In genomic region chr17:85618359-85619112, GRCm38 (mm10) we compare ENCODE assay signal across 11 mouse cellular contexts. TPM values are rescaled to one million over a fixed set of nuclear protein-coding genes. Genes with fewer than 3 reads are reported as not detected.
A peak's percentile ranks its signal among the peaks of the same experiment; 100 is the strongest.
DNase-seq lines count a peak whose midpoint lies in the region; ATAC-seq and TF ChIP-seq lines count a peak whose summit lies in the region.
"Had no signal": no experiment of that assay in that cellular context is flagged by ENCODE, and none has a peak within 500 bp of the region (broad histone marks: within the 10 kb centered on the region; RNA-seq: fewer than 3 reads in every experiment).

No protein-coding gene starts in this region.

- no peaks in the 10 kb centered on the region for H3K9me3 ChIP-seq in kidney, postnatal 0 days (replicated peaks; ENCODE audit: low read length)
- H3K9me3 ChIP-seq in intestine, embryonic 14.5 days (ENCODE audit: control insufficient read depth, low read length) = no peaks in the 10 kb centered on the region
- H3K9me3 ChIP-seq in neural tube, embryonic 15.5 days (replicated peaks) = no peaks in the 10 kb centered on the region

- no peaks in the 10 kb centered on the region for H3K36me3 ChIP-seq in kidney, postnatal 0 days (ENCODE audit: insufficient read depth, low read length)
- no peaks in the 10 kb centered on the region for H3K36me3 ChIP-seq in intestine, embryonic 14.5 days (ENCODE audit: control insufficient read depth, insufficient read depth, low read length)
- H3K36me3 ChIP-seq in neural tube, embryonic 15.5 days = no peaks in the 10 kb centered on the region

- no peak overlapping the region for H3K9ac ChIP-seq in kidney, postnatal 0 days (ENCODE audit: low read depth, low read length)
- H3K9ac ChIP-seq in intestine, embryonic 14.5 days (ENCODE audit: low read length) = no peak overlapping the region
- no peak overlapping the region for H3K9ac ChIP-seq in neural tube, embryonic 15.5 days (replicated peaks)
- H3K9ac ChIP-seq: liver, embryonic 14.5 days had no signal

- TF ChIP-seq CTCF in kidney, postnatal 0 days (IDR thresholded peaks at IDR 0.05; ENCODE audit: low read depth) = no peak
- no peak for TF ChIP-seq CTCF in embryonic fibroblast, embryonic 13.5 days (IDR thresholded peaks at IDR 0.05; ENCODE audit: borderline replicate concordance, insufficient read depth, low read length)

- ATAC-seq in kidney, postnatal 0 days (replicated peaks; ENCODE audit: low FRiP score, low read depth) = no peak
- ATAC-seq in intestine, embryonic 14.5 days (replicated peaks; ENCODE audit: low FRiP score, low TSS enrichment, low read depth) = no peak
- ATAC-seq in neural tube, embryonic 15.5 days (ENCODE audit: low FRiP score) = no peak
- ATAC-seq in erythroblast, adult 5-6 weeks (replicated peaks; ENCODE audit: low FRiP score, poor library complexity, severe bottlenecking) = no peak

- no peak overlapping the region for H3K27ac ChIP-seq in kidney, postnatal 0 days
- H3K27ac ChIP-seq in embryonic fibroblast, embryonic 13.5 days (ENCODE audit: insufficient read depth, low read length) = no peak overlapping the region
- H3K27ac ChIP-seq in intestine, embryonic 14.5 days (ENCODE audit: low read depth) = no peak overlapping the region
- no peak overlapping the region for H3K27ac ChIP-seq in neural tube, embryonic 15.5 days (replicated peaks)
- H3K27ac ChIP-seq: liver, embryonic 14.5 days had no signal

- H3K27me3 ChIP-seq in kidney, postnatal 0 days (ENCODE audit: insufficient read depth, low read length) = peaks cover 96% of the 10 kb centered on the region
- H3K27me3 ChIP-seq in intestine, embryonic 14.5 days (replicated peaks; ENCODE audit: control insufficient read depth, insufficient read depth, low read length) = peaks cover 100% of the 10 kb centered on the region
- H3K27me3 ChIP-seq in neural tube, embryonic 15.5 days (replicated peaks) = peaks cover 99% of the 10 kb centered on the region

- WGBS in kidney, postnatal 0 days = 1% methylated on average over 34 of the region's 34 CpGs
- 1% methylated on average over 34 of the region's 34 CpGs for WGBS in intestine, embryonic 14.5 days
- WGBS in neural tube, embryonic 15.5 days = under 1% methylated on average over 34 of the region's 34 CpGs

- peaks cover 9% of the 10 kb centered on the region for H3K4me1 ChIP-seq in kidney, postnatal 0 days (replicated peaks; ENCODE audit: insufficient read depth, low read length)
- H3K4me1 ChIP-seq in embryonic fibroblast, embryonic 13.5 days (ENCODE audit: control insufficient read depth, insufficient read depth, low read length) = no peaks in the 10 kb centered on the region; the same call in 1 of the 2 replicates
- peaks cover 7% of the 10 kb centered on the region; the same call in 1 of the 2 replicates for H3K4me1 ChIP-seq in intestine, embryonic 14.5 days (replicated peaks; ENCODE audit: control insufficient read depth, insufficient read depth, low read length)
- H3K4me1 ChIP-seq in neural tube, embryonic 15.5 days = peaks cover 27% of the 10 kb centered on the region

- peak overlapping the region; percentile 40 for H3K4me2 ChIP-seq in kidney, postnatal 0 days (ENCODE audit: low read length)
- H3K4me2 ChIP-seq in intestine, embryonic 14.5 days (ENCODE audit: low read length) = peak overlapping the region; percentile 18
- H3K4me2 ChIP-seq in neural tube, embryonic 15.5 days = peak overlapping the region; percentile 32; the same call in 1 of the 2 replicates

- TF ChIP-seq POLR2A in embryonic fibroblast, embryonic 13.5 days (IDR thresholded peaks at IDR 0.05; ENCODE audit: low read depth, low read length) = no peak

- no peak for DNase-seq in kidney, postnatal 0 days (ENCODE audit: low spot score)
- no peak for DNase-seq in kidney, adult 8-10 months
- DNase-seq in intestine, embryonic 14.5 days (ENCODE audit: low spot score) = peak; percentile 56
- DNase-seq in urinary bladder, postnatal 10 days (ENCODE audit: low spot score) = no peak
- no peak for DNase-seq in frontal cortex, postnatal 25 days (ENCODE audit: low spot score in 2 of 2)
- DNase-seq: gastrocnemius, postnatal 10 days; thymus, adult 2 months had no signal

- H3K4me3 ChIP-seq in kidney, postnatal 0 days (replicated peaks; ENCODE audit: low read depth, low read length) = peak overlapping the region; percentile 12; the same call in 1 of the 2 replicates
- 0 out of 2 replicates have a peak overlapping the region, but pooled peaks have one; percentile 4 for H3K4me3 ChIP-seq in embryonic fibroblast, embryonic 13.5 days (ENCODE audit: insufficient read depth, low read length)
- H3K4me3 ChIP-seq in intestine, embryonic 14.5 days (ENCODE audit: low read depth, low read length) = peak overlapping the region; percentile 2; the same call in 1 of the 2 replicates
- no peak overlapping the region; the same call in 1 of the 2 replicates for H3K4me3 ChIP-seq in neural tube, embryonic 15.5 days (replicated peaks)

RNA-seq across cellular contexts. Expression of gene Six3, which starts 5.1 kb away (rescaled TPM):
- not detected in 2 replicates for polyA plus RNA-seq in kidney, postnatal 0 days (2015; fragmentation: Nextera tagmentation; extraction: Ambion mirVana)
- polyA plus RNA-seq in embryonic fibroblast, embryonic 13.5 days (2011; ENCODE audit: insufficient read length, low read depth, missing spikeins) = not detected in 2 replicates
- not detected in 2 replicates for polyA plus RNA-seq in intestine, embryonic 14.5 days (2014; fragmentation: Nextera tagmentation; extraction: Ambion mirVana)
- polyA plus RNA-seq in neural tube, embryonic 15.5 days (2015; fragmentation: Nextera tagmentation; extraction: Ambion mirVana) = not detected in 2 replicates
- total RNA-seq in erythroblast, adult 5-6 weeks (2015; ENCODE audit: low replicate concordance) = not detected in 2 replicates
- not detected in 2 replicates for total RNA-seq in erythroblast, adult 5-6 weeks (2017; ENCODE audit: low replicate concordance)
- total RNA-seq: gastrocnemius, postnatal 10 days had no signal
